ENCODE assay signal across 12 mouse cellular contexts in the genomic region with DNA sequence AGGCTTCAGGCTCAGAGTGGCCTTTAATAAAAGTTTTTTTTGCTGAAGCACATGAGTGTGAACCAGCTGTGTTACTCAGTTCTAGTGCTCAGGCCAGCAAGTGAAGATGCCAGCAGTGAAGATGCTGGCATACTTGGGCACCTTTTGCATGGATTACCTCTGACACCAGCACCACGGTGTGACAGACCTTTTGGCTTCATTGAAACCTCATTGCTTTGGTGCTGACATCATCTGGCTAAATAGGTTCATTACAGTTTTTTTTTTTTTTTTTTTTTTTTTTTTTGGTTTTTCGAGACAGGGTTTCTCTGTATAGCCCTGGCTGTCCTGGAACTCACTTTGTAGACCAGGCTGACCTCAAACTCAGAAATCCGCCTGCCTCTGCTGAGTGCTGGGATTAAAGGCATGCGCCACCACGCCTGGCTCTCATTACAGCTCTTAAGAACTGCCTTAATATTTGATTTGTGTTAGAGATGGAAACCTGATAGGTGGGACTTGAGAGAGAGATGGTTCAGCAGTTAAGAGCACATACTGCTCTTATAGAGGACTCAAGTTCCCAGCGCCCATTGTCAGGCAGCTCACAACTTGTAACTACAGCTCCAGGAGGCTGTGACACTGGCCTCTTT. TPM values are rescaled to one million over a fixed set of nuclear protein-coding genes. Genes with fewer than 3 reads are reported as not detected.
DNase-seq lines count a peak whose midpoint lies in the region; ATAC-seq and TF ChIP-seq lines count a peak whose summit lies in the region.
"Had no signal": no experiment of that assay in that cellular context is flagged by ENCODE, and none has a peak within 500 bp of the region (broad histone marks: within the 10 kb centered on the region; RNA-seq: fewer than 3 reads in every experiment).

No protein-coding gene starts in this region.

- H3K4me3 ChIP-seq in heart, adult 2 months: no peak overlapping the region
- H3K4me3 ChIP-seq in midbrain, embryonic 14.5 days (replicated peaks; ENCODE audit: low read depth, low read length): no peak overlapping the region
- H3K4me3 ChIP-seq in midbrain, embryonic 13.5 days (replicated peaks): no peak overlapping the region
- H3K4me3 ChIP-seq in kidney, embryonic 14.5 days (ENCODE audit: low read length): no peak overlapping the region
- H3K4me3 ChIP-seq: heart, embryonic 12.5 days; hindbrain, embryonic 15.5 days; limb, embryonic 10.5 days had no signal

- no peak for DNase-seq in heart, adult 2 months
- no peak for DNase-seq in heart, adult 9 months (ENCODE audit: low spot score in 2 of 2)
- peak; percentile 47 for DNase-seq in midbrain, embryonic 14.5 days
- DNase-seq in MN1 (ENCODE audit: low spot score): peak; percentile 58
- peak; percentile 35 for DNase-seq in retina, postnatal 1 day
- no peak for DNase-seq in yolk sac, embryonic 10.5 days (ENCODE audit: low spot score)

- no peaks in the 10 kb centered on the region for H3K9me3 ChIP-seq in midbrain, embryonic 14.5 days (ENCODE audit: control insufficient read depth, low read length)
- H3K9me3 ChIP-seq in midbrain, embryonic 13.5 days: no peaks in the 10 kb centered on the region
- H3K9me3 ChIP-seq in kidney, embryonic 14.5 days (ENCODE audit: control insufficient read depth, low read length): no peaks in the 10 kb centered on the region
- H3K9me3 ChIP-seq: heart, embryonic 12.5 days; hindbrain, embryonic 15.5 days; limb, embryonic 10.5 days had no signal

- TF ChIP-seq POLR2A in heart, adult 2 months (IDR thresholded peaks at IDR 0.05; ENCODE audit: insufficient read depth, low read depth, low read length): no peak

- no peak overlapping the region for H3K27ac ChIP-seq in heart, adult 2 months
- H3K27ac ChIP-seq in midbrain, embryonic 14.5 days (replicated peaks; ENCODE audit: low read depth, low read length): no peak overlapping the region
- no peak overlapping the region for H3K27ac ChIP-seq in midbrain, embryonic 13.5 days
- H3K27ac ChIP-seq in kidney, embryonic 14.5 days (ENCODE audit: low read depth, low read length): no peak overlapping the region
- H3K27ac ChIP-seq: hindbrain, embryonic 15.5 days; limb, embryonic 10.5 days; macrophage had no signal

- no peaks in the 10 kb centered on the region for H3K36me3 ChIP-seq in heart, adult 2 months (ENCODE audit: control insufficient read depth, insufficient read depth, low read length)
- peaks cover 5% of the 10 kb centered on the region; the same call in 1 of the 2 replicates for H3K36me3 ChIP-seq in midbrain, embryonic 14.5 days (ENCODE audit: control insufficient read depth, insufficient read depth, low read length)
- peaks cover 10% of the 10 kb centered on the region for H3K36me3 ChIP-seq in midbrain, embryonic 13.5 days
- H3K36me3 ChIP-seq in kidney, embryonic 14.5 days (ENCODE audit: control insufficient read depth, insufficient read depth, low read length): peaks cover 7% of the 10 kb centered on the region; the same call in 1 of the 2 replicates
- H3K36me3 ChIP-seq: hindbrain, embryonic 15.5 days had no signal

- peaks cover 4% of the 10 kb centered on the region for H3K4me1 ChIP-seq in heart, adult 2 months (ENCODE audit: control insufficient read depth, insufficient read depth, low read length)
- peaks cover 5% of the 10 kb centered on the region for H3K4me1 ChIP-seq in midbrain, embryonic 14.5 days (ENCODE audit: control insufficient read depth, insufficient read depth, low read length)
- H3K4me1 ChIP-seq in midbrain, embryonic 13.5 days (replicated peaks): peaks cover 19% of the 10 kb centered on the region
- H3K4me1 ChIP-seq in kidney, embryonic 14.5 days (ENCODE audit: control insufficient read depth, insufficient read depth, low read length): peaks cover 10% of the 10 kb centered on the region

- ATAC-seq in midbrain, embryonic 14.5 days (ENCODE audit: low FRiP score, low TSS enrichment): no peak
- no peak for ATAC-seq in midbrain, embryonic 13.5 days
- ATAC-seq in kidney, embryonic 14.5 days (ENCODE audit: low FRiP score, low TSS enrichment): no peak

- no peaks in the 10 kb centered on the region for H3K79me2 ChIP-seq in heart, adult 2 months (replicated peaks; ENCODE audit: control insufficient read depth, insufficient read depth, low read length)

- no peak overlapping the region for H3K4me2 ChIP-seq in midbrain, embryonic 14.5 days (ENCODE audit: low read length)
- H3K4me2 ChIP-seq in midbrain, embryonic 13.5 days (replicated peaks): no peak overlapping the region
- no peak overlapping the region for H3K4me2 ChIP-seq in kidney, embryonic 14.5 days (replicated peaks; ENCODE audit: low read depth, low read length)
- H3K4me2 ChIP-seq: heart, embryonic 12.5 days; hindbrain, embryonic 15.5 days had no signal

- no peak overlapping the region for H3K9ac ChIP-seq in heart, adult 2 months (ENCODE audit: low read depth, low read length)
- no peak overlapping the region for H3K9ac ChIP-seq in midbrain, embryonic 14.5 days (replicated peaks; ENCODE audit: low read length)
- no peak overlapping the region for H3K9ac ChIP-seq in midbrain, embryonic 13.5 days (replicated peaks)
- H3K9ac ChIP-seq in kidney, embryonic 14.5 days (ENCODE audit: low read depth, low read length): no peak overlapping the region
- H3K9ac ChIP-seq: heart, embryonic 12.5 days; hindbrain, embryonic 15.5 days had no signal

- WGBS in heart, adult 2 months: 61% methylated on average over 6 of the region's 6 CpGs
- WGBS in midbrain, embryonic 14.5 days: 73% methylated on average over 5 of the region's 6 CpGs
- 61% methylated on average over 6 of the region's 6 CpGs for WGBS in midbrain, embryonic 13.5 days
- 65% methylated on average over 5 of the region's 6 CpGs for WGBS in kidney, embryonic 14.5 days

- peak; percentile 38 for TF ChIP-seq CTCF in heart, adult 2 months (IDR thresholded peaks at IDR 0.05)

- TF ChIP-seq EP300 in heart, adult 2 months (IDR thresholded peaks at IDR 0.05; ENCODE audit: insufficient read depth, low read depth, low read length): no peak

- no peaks in the 10 kb centered on the region for H3K27me3 ChIP-seq in heart, adult 2 months (ENCODE audit: control insufficient read depth, insufficient read depth, low read length)
- H3K27me3 ChIP-seq in midbrain, embryonic 14.5 days (ENCODE audit: control insufficient read depth, insufficient read depth, low read length): no peaks in the 10 kb centered on the region
- H3K27me3 ChIP-seq in midbrain, embryonic 13.5 days: no peaks in the 10 kb centered on the region
- no peaks in the 10 kb centered on the region for H3K27me3 ChIP-seq in kidney, embryonic 14.5 days (ENCODE audit: control insufficient read depth, insufficient read depth, low read length)
- H3K27me3 ChIP-seq: heart, embryonic 12.5 days; hindbrain, embryonic 15.5 days had no signal

- intact Hi-C loops in heart, adult 2 months (cut with DNase I): no loop called here

RNA-seq across cellular contexts. Expression of gene Atpaf2, which starts 3.9 kb away (rescaled TPM):
- 10 to 100 TPM; 39.8 to 45.3 TPM for total RNA-seq in heart, adult 2 months (2021)
- polyA plus RNA-seq in heart, adult 2 months (2012; rRNA removed): 37.7 and 46.7 TPM in 2 replicates
- polyA plus RNA-seq in midbrain, embryonic 14.5 days (2014; fragmentation: Nextera tagmentation; extraction: Ambion mirVana): 38.8 and 42.5 TPM in 2 replicates
- polyA plus RNA-seq in midbrain, embryonic 13.5 days (2015; fragmentation: Nextera tagmentation; extraction: Ambion mirVana): 39.4 and 42.9 TPM in 2 replicates
- 46.5 and 54.9 TPM in 2 replicates for polyA plus RNA-seq in kidney, embryonic 14.5 days (2014; fragmentation: Nextera tagmentation; extraction: Ambion mirVana)

RNA-seq across cellular contexts. Expression of gene Gid4, which starts 5.2 kb away (rescaled TPM):
- 10 to 100 TPM; 47.8 to 49.5 TPM for total RNA-seq in heart, adult 2 months (2021)
- 30.5 and 53.8 TPM in 2 replicates for polyA plus RNA-seq in heart, adult 2 months (2012; rRNA removed)
- polyA plus RNA-seq in midbrain, embryonic 14.5 days (2014; fragmentation: Nextera tagmentation; extraction: Ambion mirVana): 17.0 and 26.3 TPM in 2 replicates
- polyA plus RNA-seq in midbrain, embryonic 13.5 days (2015; fragmentation: Nextera tagmentation; extraction: Ambion mirVana): 20.4 and 23.3 TPM in 2 replicates
- polyA plus RNA-seq in kidney, embryonic 14.5 days (2014; fragmentation: Nextera tagmentation; extraction: Ambion mirVana): 20.0 and 33.4 TPM in 2 replicates

RNA-seq across cellular contexts. Expression of gene Drg2, which starts 32.2 kb away (rescaled TPM):
- 10 to 100 TPM; 28.1 to 28.8 TPM for total RNA-seq in heart, adult 2 months (2021)
- polyA plus RNA-seq in heart, adult 2 months (2012; rRNA removed): 34.4 and 40.4 TPM in 2 replicates
- polyA plus RNA-seq in midbrain, embryonic 14.5 days (2014; fragmentation: Nextera tagmentation; extraction: Ambion mirVana): 92.2 and 93.0 TPM in 2 replicates
- 91.5 and 95.5 TPM in 2 replicates for polyA plus RNA-seq in midbrain, embryonic 13.5 days (2015; fragmentation: Nextera tagmentation; extraction: Ambion mirVana)
- 118 and 123 TPM in 2 replicates for polyA plus RNA-seq in kidney, embryonic 14.5 days (2014; fragmentation: Nextera tagmentation; extraction: Ambion mirVana)

RNA-seq across cellular contexts. Expression of gene Myo15, which starts 47.0 kb away (rescaled TPM):
- total RNA-seq in heart, adult 2 months (2021): under 1 TPM; 0.03 to 0.05 TPM
- 0.03 and 0.06 TPM in 2 replicates for polyA plus RNA-seq in heart, adult 2 months (2012; rRNA removed)
- not detected in 2 replicates for polyA plus RNA-seq in midbrain, embryonic 14.5 days (2014; fragmentation: Nextera tagmentation; extraction: Ambion mirVana)
- 0.04 and 0.08 TPM in 2 replicates for polyA plus RNA-seq in midbrain, embryonic 13.5 days (2015; fragmentation: Nextera tagmentation; extraction: Ambion mirVana)
- 0.33 and 0.38 TPM in 2 replicates for polyA plus RNA-seq in kidney, embryonic 14.5 days (2014; fragmentation: Nextera tagmentation; extraction: Ambion mirVana)
- polyA plus RNA-seq: macrophage had no signal

Comparison
In these comparisons a context has a peak if more than half of its experiments do, and no peak if none do; other contexts are left out.
1. DNase-seq: peak in midbrain, embryonic 14.5 days (single experiment), MN1 (single experiment) and retina, postnatal 1 day (single experiment); none in heart, adult 2 months (0 of 2), heart, adult 9 months (0 of 2) and yolk sac, embryonic 10.5 days (single experiment).